Mouse (Mus musculus) neural tube, embryonic 14.5 days (tissue): ENCODE measurements around the gene Tm4sf5. TPM values are rescaled to one million over a fixed set of nuclear protein-coding genes. Genes with fewer than 3 reads are reported as not detected.
"Not testable (repeated sequence)": the region's sequence is repeated elsewhere in the genome, so short reads cannot be mapped to it uniquely, and the experiment has no call there.

ENCODE experiments used
- ATAC-seq: fragments of 200-750 bp; cut with Nextera tagmentation; 2 replicates; pipeline ENCODE4 v1.8.0; 2017; ENCODE audit warnings: low read depth, mild to moderate bottlenecking, moderate TSS enrichment, moderate library complexity
- H3K27ac ChIP-seq: fragments of 300-500 bp; sonication (generic); 2 replicates; pipeline ENCODE4 v1.5.1; 2014; ENCODE audit warnings: low read depth, mild to moderate bottlenecking, control low read depth, low read length, moderate library complexity, mixed read lengths
- H3K27me3 ChIP-seq: fragments of 300-500 bp; sonication (generic); 2 replicates; pipeline ENCODE4 v1.6.1; 2014; ENCODE audit warnings: low read length; ENCODE audit not compliant: control insufficient read depth, insufficient read depth
- H3K36me3 ChIP-seq: fragments of 300-500 bp; sonication (generic); 2 replicates; pipeline ENCODE4 v1.6.1; 2014; ENCODE audit warnings: low read length, mixed read lengths; ENCODE audit not compliant: control insufficient read depth, insufficient read depth
- H3K4me1 ChIP-seq: fragments of 300-500 bp; sonication (generic); 2 replicates; pipeline ENCODE4 v1.6.1; 2014; ENCODE audit warnings: low read length; ENCODE audit not compliant: control insufficient read depth, insufficient read depth
- H3K4me2 ChIP-seq: fragments of 300-500 bp; sonication (generic); 2 replicates; pipeline ENCODE4 v1.6.1; 2014; ENCODE audit warnings: mild to moderate bottlenecking, low read depth, low read length, control low read depth
- H3K4me3 ChIP-seq: fragments of 300-500 bp; sonication (generic); 2 replicates; pipeline ENCODE4 v1.5.1; 2014; ENCODE audit warnings: low read depth, low read length, control low read depth, mixed read lengths
- H3K9ac ChIP-seq: fragments of 300-500 bp; sonication (generic); replicated peaks from 2 replicates; pipeline ENCODE4 v1.6.1; 2014; ENCODE audit warnings: low read depth, mild to moderate bottlenecking, control low read depth, low read length, mixed read lengths
- H3K9me3 ChIP-seq: fragments of 300-500 bp; sonication (generic); 2 replicates; pipeline ENCODE4 v1.6.1; 2016; ENCODE audit warnings: low read length; ENCODE audit not compliant: control insufficient read depth
- WGBS: fragments of 180-500 bp; shearing (Covaris S2); extraction: QIAGEN DNeasy Blood & Tissue Kit; methylation state at CpG from one replicate; pipeline ENCODE4 v1.1.7; 2014; 5-methylcytosine and 5-hydroxymethylcytosine counted together
- polyA plus RNA-seq: library from polyadenylated mRNA; unstranded; fragments of >200 nt; fragmentation: Nextera tagmentation; extraction: Ambion mirVana; gene quantifications from 2 replicates; pipeline ENCODE4 v1.2.1, GENCODE M21; 2014

Gene Tm4sf5
- polyA plus RNA-seq, 1 experiment from 2014 or later, result 3.7 TPM

- no peaks in the 10 kb centered on the region for H3K4me1 ChIP-seq
- H3K4me2 ChIP-seq, result no peak overlapping the region
- H3K27me3 ChIP-seq, result no peaks in the 10 kb centered on the region
- H3K36me3 ChIP-seq, result no peaks in the 10 kb centered on the region
- 24% methylated on average over 2 of the region's 2 CpGs for WGBS
- no peak overlapping the region for H3K27ac ChIP-seq
- H3K9ac ChIP-seq, result no peak overlapping the region
- H3K4me3 ChIP-seq, result no peak overlapping the region
- no peak for ATAC-seq
- no peaks in the 10 kb centered on the region for H3K9me3 ChIP-seq
These were observed 11.3 kb downstream of the Tm4sf5 start for GRCm38 (mm10) chr11:70516352-70516751.

- no peaks in the 10 kb centered on the region for H3K4me1 ChIP-seq
- no peak overlapping the region for H3K4me2 ChIP-seq
- H3K9me3 ChIP-seq, result no peaks in the 10 kb centered on the region
- H3K4me3 ChIP-seq, result no peak overlapping the region
- no peaks in the 10 kb centered on the region for H3K27me3 ChIP-seq
- no peaks in the 10 kb centered on the region for H3K36me3 ChIP-seq
- ATAC-seq, result no peak
- 44% methylated on average over 1 of the region's 1 CpGs for WGBS
- no peak overlapping the region for H3K27ac ChIP-seq
- no peak overlapping the region for H3K9ac ChIP-seq
These were observed 13.4 kb downstream of the Tm4sf5 start for GRCm38 (mm10) chr11:70518436-70518835.

- H3K36me3 ChIP-seq, result no peaks in the 10 kb centered on the region
- peak within 1 kb of the TSS; percentile 17 for H3K4me3 ChIP-seq
- H3K27ac ChIP-seq, result no peak within 1 kb of the TSS
- 72% methylated on average over 10 of the region's 10 CpGs for WGBS
- H3K27me3 ChIP-seq, result no peaks in the 10 kb centered on the region
- H3K4me1 ChIP-seq, result no peaks in the 10 kb centered on the region
- H3K9ac ChIP-seq, result peak within 1 kb of the TSS; percentile 50
- ATAC-seq, result no peak
- peak within 1 kb of the TSS; percentile 40 for H3K4me2 ChIP-seq
- no peaks in the 10 kb centered on the region for H3K9me3 ChIP-seq
These were observed 13.9 kb downstream of the Tm4sf5 start, which contains the start of gene Gltpd2 for GRCm38 (mm10) chr11:70518923-70519322. Gltpd2 (plus strand) TSS chr11:70519196.

GRCm38 (mm10) chr11:70520178-70520769, 15.2 kb downstream of the Tm4sf5 start:
- Histone ChIP-seq H3K4me3 (peak overlapping the region; percentile 17), H3K4me2 (peak overlapping the region; percentile 40), H3K4me1 (no peaks in the 10 kb centered on the region), H3K27me3 (no peaks in the 10 kb centered on the region), H3K36me3 (no peaks in the 10 kb centered on the region), H3K27ac (0 out of 2 replicates have a peak overlapping the region, but pooled peaks have one; percentile 16), H3K9me3 (no peaks in the 10 kb centered on the region), H3K9ac (peak overlapping the region; percentile 50)
- 14% methylated on average over 41 of the region's 41 CpGs for WGBS
- ATAC-seq, result peak; percentile 60; the same call in 1 of the 2 replicates

- H3K4me2 ChIP-seq, H3K27ac ChIP-seq, ATAC-seq, H3K9ac ChIP-seq, H3K27me3 ChIP-seq, H3K4me3 ChIP-seq, H3K9me3 ChIP-seq, H3K4me1 ChIP-seq: not testable (repeated sequence)
- H3K36me3 ChIP-seq, result peaks cover 19% of the 10 kb centered on the region
- WGBS, result 87% methylated on average over 8 of the region's 8 CpGs
These were observed 18.4 kb downstream of the Tm4sf5 start for GRCm38 (mm10) chr11:70523306-70523989.

- H3K9ac ChIP-seq, result no peak overlapping the region
- H3K27ac ChIP-seq, result no peak overlapping the region
- ATAC-seq, result no peak; the same call in 1 of the 2 replicates
- 5% methylated on average over 8 of the region's 8 CpGs for WGBS
- H3K4me3 ChIP-seq, result peak overlapping the region; percentile 58; the same call in 1 of the 2 replicates
- no peaks in the 10 kb centered on the region for H3K27me3 ChIP-seq
- peaks cover 8% of the 10 kb centered on the region for H3K4me1 ChIP-seq
- H3K9me3 ChIP-seq, result no peaks in the 10 kb centered on the region
- H3K4me2 ChIP-seq, result peak overlapping the region; percentile 75
- peaks cover 19% of the 10 kb centered on the region for H3K36me3 ChIP-seq
These were observed 19.7 kb downstream of the Tm4sf5 start for GRCm38 (mm10) chr11:70524782-70525181.

GRCm38 (mm10) chr11:70525184-70525678, 20.2 kb downstream of the Tm4sf5 start, which contains the start of gene Psmb6:
Psmb6 (plus strand) TSS chr11:70525367.
- peak within 1 kb of the TSS; percentile 58 for H3K4me3 ChIP-seq
- H3K27ac ChIP-seq, result peak within 1 kb of the TSS; percentile 57; the same call in 1 of the 2 replicates
- peaks cover 8% of the 10 kb centered on the region for H3K4me1 ChIP-seq
- H3K27me3 ChIP-seq, result no peaks in the 10 kb centered on the region
- peaks cover 19% of the 10 kb centered on the region for H3K36me3 ChIP-seq
- H3K9ac ChIP-seq, result peak within 1 kb of the TSS; percentile 59
- no peaks in the 10 kb centered on the region for H3K9me3 ChIP-seq
- WGBS, result under 1% methylated on average over 24 of the region's 26 CpGs
- H3K4me2 ChIP-seq, result peak within 1 kb of the TSS; percentile 75
- peak; percentile 94 for ATAC-seq

- H3K9me3 ChIP-seq, result no peaks in the 10 kb centered on the region
- peaks cover 19% of the 10 kb centered on the region for H3K36me3 ChIP-seq
- H3K27ac ChIP-seq, result 0 out of 2 replicates have a peak overlapping the region, but pooled peaks have one; percentile 57
- WGBS, result 3% methylated on average over 12 of the region's 12 CpGs
- peak overlapping the region; percentile 58 for H3K4me3 ChIP-seq
- H3K4me1 ChIP-seq, result peaks cover 8% of the 10 kb centered on the region
- ATAC-seq, result peak; percentile 49; the same call in 1 of the 2 replicates
- H3K9ac ChIP-seq, result peak overlapping the region; percentile 59
- H3K27me3 ChIP-seq, result no peaks in the 10 kb centered on the region
- peak overlapping the region; percentile 75 for H3K4me2 ChIP-seq
These were observed 20.7 kb downstream of the Tm4sf5 start for GRCm38 (mm10) chr11:70525726-70526125.

- Histone ChIP-seq H3K9me3 (no peaks in the 10 kb centered on the region), H3K4me2 (peak overlapping the region; percentile 75), H3K4me3 (peak overlapping the region; percentile 58), H3K9ac (no peak overlapping the region), H3K4me1 (peaks cover 8% of the 10 kb centered on the region), H3K27me3 (no peaks in the 10 kb centered on the region), H3K36me3 (peaks cover 19% of the 10 kb centered on the region), H3K27ac (no peak overlapping the region)
- ATAC-seq, result no peak
- WGBS, result 85% methylated on average over 12 of the region's 12 CpGs
These were observed 21.2 kb downstream of the Tm4sf5 start for GRCm38 (mm10) chr11:70526211-70526610.
